Mouse (Mus musculus): Measurements from ENCODE around the gene Actr5.

DNA sequence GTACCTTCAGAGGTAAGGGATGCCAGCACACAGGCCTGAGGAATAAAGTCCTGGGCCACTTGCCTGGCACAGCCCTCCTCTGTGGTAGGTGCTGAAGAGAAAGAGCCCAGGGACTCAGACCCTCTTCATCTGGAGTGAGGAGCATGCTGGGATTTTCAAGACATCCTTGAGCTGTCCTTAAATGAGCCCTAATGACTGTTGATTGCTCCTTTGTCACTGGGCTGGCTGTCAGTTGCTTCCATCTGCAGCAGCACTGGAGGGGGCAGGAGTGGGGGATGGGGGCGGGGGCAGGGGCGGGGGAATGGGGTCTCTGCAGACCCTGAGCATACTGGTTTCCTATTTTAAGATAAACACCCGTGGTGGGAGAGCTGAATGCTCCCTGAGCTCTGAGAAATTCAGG lies 24.2 kb upstream of the Actr5 start:
- TF ChIP-seq CTCF (IDR thresholded peaks at IDR 0.05; ENCODE audit: insufficient read depth, low read depth, low read length) (no peak), POLR2A (IDR thresholded peaks at IDR 0.05; ENCODE audit: insufficient read depth, low read depth, low read length) (no peak)

Measured in olfactory bulb, adult 2 months (tissue).